Mouse (Mus musculus) forebrain, embryonic 12.5 days (tissue): ENCODE measurements at regions not wholly inside any gene's neighbourhood (a gene's known extent, or its start where the extent isn't known, plus 50 kb on each side); places are given as distances from the start of the nearest gene placed in this dataset.

Experiments used
- ATAC-seq: fragments of 200-750 bp; cut with Nextera tagmentation; 2 replicates; pipeline ENCODE4 v1.8.0; 2017; ENCODE audit warnings: moderate TSS enrichment; ENCODE audit not compliant: low FRiP score
- H3K27ac ChIP-seq: fragments of 300-500 bp; sonication (generic); 2 replicates; pipeline ENCODE4 v1.5.1; 2016; ENCODE audit warnings: mild to moderate bottlenecking
- H3K27me3 ChIP-seq: fragments of 300-500 bp; sonication (generic); 2 replicates; pipeline ENCODE4 v1.6.1; 2016; ENCODE audit warnings: mild to moderate bottlenecking
- H3K36me3 ChIP-seq: fragments of 300-500 bp; sonication (generic); replicated peaks from 2 replicates; pipeline ENCODE4 v1.6.1; 2016; ENCODE audit warnings: mild to moderate bottlenecking
- H3K4me1 ChIP-seq: fragments of 300-500 bp; sonication (generic); 2 replicates; pipeline ENCODE4 v1.6.1; 2016
- H3K4me2 ChIP-seq: fragments of 300-500 bp; sonication (generic); 2 replicates; pipeline ENCODE4 v1.6.1; 2016; ENCODE audit warnings: mild to moderate bottlenecking, moderate library complexity
- H3K4me3 ChIP-seq: fragments of 300-500 bp; sonication (generic); replicated peaks from 2 replicates; pipeline ENCODE4 v1.5.1; 2016; ENCODE audit warnings: mild to moderate bottlenecking
- H3K9ac ChIP-seq: fragments of 300-500 bp; sonication (generic); 2 replicates; pipeline ENCODE4 v1.6.1; 2016; ENCODE audit warnings: mild to moderate bottlenecking
- H3K9me3 ChIP-seq: fragments of 300-500 bp; sonication (generic); 2 replicates; pipeline ENCODE4 v1.6.1; 2016
- WGBS: fragments of 180-500 bp; shearing (Covaris S2); methylation state at CpG from one replicate; pipeline ENCODE4 v1.1.7; 2016; 5-methylcytosine and 5-hydroxymethylcytosine counted together

DNA sequence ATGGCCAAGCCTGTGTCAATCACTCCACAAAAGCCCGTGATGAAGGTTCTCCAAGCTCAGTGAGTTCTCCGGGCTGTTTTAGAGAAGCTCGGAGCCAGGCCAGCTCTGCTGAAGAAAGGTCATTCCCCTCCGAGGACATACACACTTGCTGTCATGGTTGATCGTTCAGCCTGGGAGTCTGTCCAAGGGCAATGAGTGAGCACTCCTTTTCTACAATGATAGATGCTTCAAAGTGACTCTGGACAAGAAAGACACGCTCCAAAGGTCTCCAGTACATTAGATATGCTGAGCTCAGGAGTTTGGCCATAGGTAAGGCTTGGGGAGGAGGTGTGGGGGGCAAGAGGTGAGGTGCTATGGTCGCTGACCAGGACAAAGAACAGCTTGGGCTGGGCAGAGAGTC lies 66.5 kb upstream of the 1700016C15Rik start:
- ATAC-seq, result no peak
- no peak overlapping the region for H3K4me3 ChIP-seq

DNA sequence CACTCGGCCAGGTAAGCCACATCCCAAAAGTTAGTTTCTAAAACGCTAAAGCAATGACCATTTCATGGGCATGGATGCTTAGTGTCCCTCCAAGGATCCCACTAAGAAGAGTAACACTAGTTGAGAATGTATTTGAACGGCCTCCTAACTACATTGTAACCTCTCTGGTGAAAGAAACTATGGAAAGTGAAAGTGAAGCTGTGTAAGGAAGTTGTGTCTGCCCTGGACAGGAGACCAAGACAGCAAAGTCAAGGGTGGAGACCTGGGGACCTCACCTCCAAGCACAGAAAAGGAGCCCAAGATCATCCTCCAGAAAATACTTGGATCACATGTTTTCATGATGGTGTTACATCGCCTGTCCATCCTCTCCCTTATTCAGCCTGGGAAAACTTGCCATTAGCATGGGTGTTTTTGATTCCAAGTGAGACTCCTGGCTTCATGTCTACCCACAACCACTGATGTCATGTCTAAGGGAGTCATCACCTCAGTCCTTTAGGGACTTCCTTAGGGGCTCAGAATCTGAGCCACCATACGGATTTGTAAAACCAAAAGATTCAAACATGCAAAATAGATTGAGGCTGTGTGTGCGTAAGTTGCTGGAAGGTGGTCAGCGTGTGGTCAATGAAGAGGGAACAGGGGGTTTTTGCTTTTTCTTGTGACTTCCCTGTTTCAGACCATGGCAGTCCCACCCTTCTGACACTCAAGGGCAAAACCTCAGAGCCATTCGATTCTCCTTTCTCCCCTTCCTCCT lies 62.4 kb upstream of the 1700016C15Rik start:
- no peak overlapping the region for H3K9ac ChIP-seq
- no peak overlapping the region for H3K4me3 ChIP-seq
- no peak for ATAC-seq
- WGBS, result 91% methylated on average over 8 of the region's 8 CpGs
- H3K27me3 ChIP-seq, result no peaks in the 10 kb centered on the region
- H3K4me2 ChIP-seq, result no peak overlapping the region
- no peaks in the 10 kb centered on the region for H3K36me3 ChIP-seq
- H3K9me3 ChIP-seq, result no peaks in the 10 kb centered on the region
- H3K4me1 ChIP-seq, result no peaks in the 10 kb centered on the region
- H3K27ac ChIP-seq, result no peak overlapping the region

More for the DNA sequence above, 66.5 kb upstream of the 1700016C15Rik start:
- Histone ChIP-seq H3K27ac (no peak overlapping the region), H3K4me1 (no peaks in the 10 kb centered on the region), H3K36me3 (no peaks in the 10 kb centered on the region), H3K27me3 (no peaks in the 10 kb centered on the region), H3K4me2 (no peak overlapping the region), H3K9ac (no peak overlapping the region), H3K9me3 (no peaks in the 10 kb centered on the region)
- WGBS, result 90% methylated on average over 7 of the region's 7 CpGs

- no peak overlapping the region for H3K4me3 ChIP-seq
- no peaks in the 10 kb centered on the region for H3K9me3 ChIP-seq
- H3K4me1 ChIP-seq, result no peaks in the 10 kb centered on the region
- no peaks in the 10 kb centered on the region for H3K27me3 ChIP-seq
- H3K9ac ChIP-seq, result no peak overlapping the region
- WGBS, result 95% methylated on average over 1 of the region's 1 CpGs
- H3K27ac ChIP-seq, result no peak overlapping the region
- H3K4me2 ChIP-seq, result no peak overlapping the region
- no peaks in the 10 kb centered on the region for H3K36me3 ChIP-seq
- no peak for ATAC-seq
Measured at GRCm38 (mm10) chr1:177670576-177670975, 59.0 kb upstream of the 1700016C15Rik start.

- Histone ChIP-seq H3K4me2 (no peak overlapping the region), H3K4me3 (no peak overlapping the region), H3K9me3 (no peaks in the 10 kb centered on the region), H3K27ac (no peak overlapping the region), H3K4me1 (no peaks in the 10 kb centered on the region), H3K27me3 (no peaks in the 10 kb centered on the region), H3K9ac (no peak overlapping the region), H3K36me3 (no peaks in the 10 kb centered on the region)
- 96% methylated on average over 5 of the region's 5 CpGs for WGBS
- ATAC-seq, result no peak
Measured at GRCm38 (mm10) chr1:177676657-177677056, 53.0 kb upstream of the 1700016C15Rik start.

DNA sequence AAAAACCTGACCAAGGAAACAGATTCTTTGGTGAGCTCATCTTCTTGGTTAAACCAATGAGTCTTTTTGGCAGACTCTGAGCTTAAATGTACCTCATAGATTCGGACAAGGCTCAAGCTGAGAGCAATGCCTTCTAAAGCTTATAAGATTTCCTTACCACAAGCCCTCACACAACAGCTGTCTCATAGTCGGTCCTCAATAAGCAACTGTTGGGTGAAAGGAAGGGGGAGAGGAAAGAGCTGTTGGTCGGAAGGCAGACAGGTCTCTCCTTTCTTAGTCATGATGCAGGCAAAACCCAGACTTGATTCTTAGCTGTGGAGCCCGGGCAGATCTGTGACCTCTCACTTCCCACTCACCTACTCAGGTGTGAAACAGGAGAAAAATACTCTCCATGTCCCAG lies 50.8 kb upstream of the 1700016C15Rik start:
- Histone ChIP-seq H3K4me1 (peaks cover 7% of the 10 kb centered on the region), H3K27ac (no peak overlapping the region), H3K9ac (no peak overlapping the region), H3K36me3 (no peaks in the 10 kb centered on the region), H3K27me3 (no peaks in the 10 kb centered on the region), H3K4me3 (no peak overlapping the region), H3K9me3 (no peaks in the 10 kb centered on the region), H3K4me2 (no peak overlapping the region)
- 89% methylated on average over 4 of the region's 4 CpGs for WGBS
- no peak for ATAC-seq
